Mouse (Mus musculus): ENCODE measurements around the gene Mc1r. TPM values are rescaled to one million over a fixed set of nuclear protein-coding genes. Genes with fewer than 3 reads are reported as not detected.
"Not testable (repeated sequence)": the region's sequence is repeated elsewhere in the genome, so short reads cannot be mapped to it uniquely, and the experiment has no call there.

Mc1r gene
- total RNA-seq, 4 experiments from 2014 or later = not detected

DNA sequence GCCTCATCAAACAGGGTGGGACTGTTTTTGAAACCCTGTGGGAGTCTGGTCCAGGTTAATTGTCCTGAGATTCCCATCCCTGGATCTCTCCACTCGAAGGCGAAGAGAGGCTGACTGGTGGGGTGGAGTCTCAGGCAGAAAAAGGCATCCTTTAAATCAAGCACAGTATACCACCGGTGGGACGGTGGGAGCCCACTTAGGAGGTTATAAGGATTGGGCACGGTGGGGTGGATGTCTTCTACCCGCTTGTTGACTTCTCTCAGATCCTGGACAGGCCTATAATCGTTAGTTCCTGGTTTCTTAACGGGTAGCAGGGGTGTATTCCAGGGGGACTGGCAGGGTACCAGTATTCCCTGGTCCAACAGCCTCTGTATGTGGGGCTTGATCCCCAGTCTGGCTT is 24.0 kb downstream of the Mc1r start:
- not testable (repeated sequence) for DNase-seq (ENCODE audit: low spot score)

GRCm38 (mm10) chr8:123431616-123432365 is 24.9 kb downstream of the Mc1r start:
- no peak for DNase-seq (ENCODE audit: low spot score)

DNA sequence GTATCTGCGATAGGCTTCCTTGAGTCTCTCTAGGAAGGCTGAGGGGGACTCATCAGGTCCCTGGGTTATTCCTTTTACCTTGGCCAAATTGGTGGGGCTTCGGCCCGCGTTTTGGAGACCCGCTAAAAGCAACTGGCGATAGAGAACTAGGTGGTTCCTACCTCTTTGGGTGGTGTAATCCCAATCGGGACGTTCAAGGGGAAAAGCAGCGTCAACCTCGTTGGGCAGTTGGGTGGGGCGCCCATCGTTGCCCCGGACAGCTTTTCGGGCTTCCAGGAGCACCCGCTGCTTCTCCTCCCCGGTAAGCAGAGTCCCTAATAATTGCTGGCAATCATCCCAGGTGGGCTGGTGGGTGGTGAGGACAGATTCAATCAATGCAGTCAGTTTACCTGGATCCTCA is 25.5 kb downstream of the Mc1r start:
- no peak for DNase-seq (ENCODE audit: low spot score)

DNA sequence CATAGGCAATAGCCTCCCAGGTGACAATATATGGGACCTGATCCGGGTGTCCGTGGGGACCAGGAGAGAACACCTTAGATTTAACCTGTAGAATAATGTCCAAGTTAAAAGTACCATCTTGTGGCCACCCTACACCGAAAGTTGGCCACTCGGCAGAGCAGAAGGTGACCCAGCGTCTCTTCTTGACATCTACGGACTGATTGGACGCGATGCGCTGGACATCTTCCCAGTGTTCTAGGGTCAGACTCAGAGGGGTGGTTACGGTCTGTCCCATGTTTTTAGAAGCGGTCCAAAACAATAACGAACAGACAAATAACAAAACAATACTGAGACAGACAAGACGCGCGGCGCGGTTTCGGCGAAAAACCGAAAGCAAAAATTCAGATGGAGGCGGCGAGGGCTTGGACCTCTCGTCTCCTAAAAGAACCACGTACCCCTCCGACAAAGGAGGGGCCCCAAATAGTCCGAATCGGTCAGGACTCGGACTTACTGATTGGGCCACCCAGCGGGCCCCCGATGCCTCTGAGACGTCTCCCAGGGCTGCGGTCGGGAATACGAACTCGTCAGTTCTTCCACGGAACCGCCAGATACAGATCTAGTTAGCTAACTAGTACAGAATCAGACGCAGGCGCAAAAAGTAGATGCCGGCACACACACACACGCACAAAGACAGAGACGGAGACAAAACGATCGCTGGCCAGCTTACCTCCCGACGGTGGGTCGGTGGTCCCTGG is 26.5 kb downstream of the Mc1r start:
- DNase-seq (ENCODE audit: low spot score) = not testable (repeated sequence)

DNA sequence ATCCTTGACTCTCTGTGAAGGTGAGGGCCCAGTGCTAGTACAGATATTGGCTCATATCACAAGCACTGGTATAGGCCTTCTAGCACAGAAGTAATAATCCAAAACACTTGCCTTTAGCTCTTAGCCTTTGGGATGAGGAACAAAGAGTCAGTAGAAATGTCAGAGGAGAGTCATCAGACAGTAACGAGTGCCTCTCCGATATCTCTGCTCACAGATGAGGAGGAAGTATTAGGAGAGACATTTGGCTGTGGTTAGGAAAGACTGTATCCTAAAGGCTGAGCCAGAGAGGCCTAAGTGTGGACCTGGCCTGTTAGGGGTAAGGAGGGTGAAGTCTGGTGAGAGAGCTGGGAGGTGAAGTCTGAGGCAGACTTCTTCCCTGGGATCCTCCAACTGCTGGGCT is 34.9 kb downstream of the Mc1r start:
- no peak for DNase-seq (ENCODE audit: low spot score)

- DNase-seq (ENCODE audit: low spot score) = no peak
Observed at GRCm38 (mm10) chr8:123442351-123442750, 35.4 kb downstream of the Mc1r start.

GRCm38 (mm10) chr8:123442871-123443575 is 36.1 kb downstream of the Mc1r start:
- peak; percentile 95 for DNase-seq (ENCODE audit: low spot score)

DNA sequence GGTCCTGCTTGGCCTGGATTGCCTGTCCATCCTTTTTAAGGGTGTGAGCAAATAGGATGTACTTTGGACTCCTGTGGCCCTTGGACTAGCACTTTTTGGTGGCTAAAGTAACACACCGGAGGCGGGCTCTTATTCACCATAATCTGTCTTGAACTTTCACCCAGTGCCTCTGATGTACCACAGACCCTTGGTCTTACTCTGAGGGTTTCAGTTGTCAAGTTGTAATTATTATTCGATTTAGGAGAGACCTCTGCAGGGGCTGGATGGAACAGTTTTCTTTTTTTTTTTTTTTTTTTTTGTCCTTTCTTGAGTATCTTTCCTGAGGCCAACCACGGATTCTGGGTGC is 36.6 kb downstream of the Mc1r start:
- no peak for DNase-seq (ENCODE audit: low spot score)

DNA sequence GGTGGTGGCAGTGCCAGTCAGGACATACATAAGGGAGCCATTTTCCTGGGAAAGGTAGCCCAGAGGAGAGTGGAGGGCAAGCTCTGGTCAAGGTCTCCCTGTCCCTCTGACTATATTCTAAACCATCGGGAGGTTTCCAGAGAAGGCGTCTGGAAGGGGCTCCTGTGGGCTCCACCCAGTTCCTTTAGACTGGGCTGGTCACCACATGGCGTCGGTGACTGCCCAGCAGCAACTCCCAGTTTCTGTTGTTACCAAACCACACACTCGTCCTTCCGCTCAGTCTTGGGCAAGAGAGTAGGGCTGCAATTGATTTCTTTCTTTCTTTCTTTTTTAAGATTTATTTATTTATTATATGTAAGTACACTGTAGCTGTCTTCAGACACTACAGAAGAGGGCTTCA is 37.2 kb downstream of the Mc1r start:
- DNase-seq (ENCODE audit: low spot score) = no peak

- DNase-seq (ENCODE audit: low spot score) = no peak
Observed at GRCm38 (mm10) chr8:123445981-123446380, 39.1 kb downstream of the Mc1r start.

- DNase-seq (ENCODE audit: low spot score) = no peak
Observed at GRCm38 (mm10) chr8:123446799-123447198, 39.9 kb downstream of the Mc1r start.

DNA sequence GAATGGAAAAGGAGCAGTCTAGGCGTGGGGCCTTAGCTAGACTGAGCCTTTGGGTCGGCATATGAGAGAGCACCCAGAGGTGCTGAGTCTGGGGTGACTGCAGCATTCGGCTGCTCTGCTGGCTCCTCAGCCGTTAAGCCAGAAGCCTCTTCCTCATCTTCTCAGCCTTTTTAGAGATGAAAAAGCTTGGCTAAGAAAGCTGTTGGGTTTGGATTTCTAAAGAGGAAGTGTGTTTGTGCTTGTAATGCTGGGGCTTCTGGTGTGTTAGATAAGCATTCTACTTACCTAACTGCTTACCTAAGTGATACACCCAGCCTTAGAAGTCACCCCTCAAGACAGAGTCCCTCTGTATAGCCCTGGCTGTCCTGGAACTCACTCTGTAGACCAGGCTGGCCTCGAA is 43.9 kb downstream of the Mc1r start:
- no peak for DNase-seq (ENCODE audit: low spot score)

GRCm38 (mm10) chr8:123451747-123452146 is 44.8 kb downstream of the Mc1r start:
- not testable (repeated sequence) for DNase-seq (ENCODE audit: low spot score)

GRCm38 (mm10) chr8:123452149-123452548 is 45.2 kb downstream of the Mc1r start:
- DNase-seq (ENCODE audit: low spot score) = no peak

GRCm38 (mm10) chr8:123453291-123453690 is 46.4 kb downstream of the Mc1r start:
- DNase-seq (ENCODE audit: low spot score) = no peak

DNA sequence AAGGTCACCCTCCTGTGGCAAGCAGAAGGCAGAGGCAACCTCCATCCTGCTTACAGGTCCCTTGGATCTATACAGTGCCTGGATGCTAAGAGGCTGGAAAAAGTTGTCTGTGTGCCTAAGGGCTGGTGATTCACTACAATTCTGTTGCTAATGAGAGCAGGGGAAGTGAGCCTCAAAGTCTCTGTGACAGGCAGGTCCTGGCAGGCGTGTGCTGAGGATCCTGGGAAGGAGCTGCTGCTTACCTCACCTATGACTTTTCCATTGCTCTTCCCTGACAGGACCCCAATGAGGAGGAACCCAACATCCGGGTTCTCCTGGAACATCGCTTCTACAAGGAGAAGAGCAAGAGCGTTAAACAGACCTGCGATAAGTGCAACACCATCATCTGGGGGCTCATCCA is 47.0 kb downstream of the Mc1r start:
- DNase-seq (ENCODE audit: low spot score) = no peak

DNA sequence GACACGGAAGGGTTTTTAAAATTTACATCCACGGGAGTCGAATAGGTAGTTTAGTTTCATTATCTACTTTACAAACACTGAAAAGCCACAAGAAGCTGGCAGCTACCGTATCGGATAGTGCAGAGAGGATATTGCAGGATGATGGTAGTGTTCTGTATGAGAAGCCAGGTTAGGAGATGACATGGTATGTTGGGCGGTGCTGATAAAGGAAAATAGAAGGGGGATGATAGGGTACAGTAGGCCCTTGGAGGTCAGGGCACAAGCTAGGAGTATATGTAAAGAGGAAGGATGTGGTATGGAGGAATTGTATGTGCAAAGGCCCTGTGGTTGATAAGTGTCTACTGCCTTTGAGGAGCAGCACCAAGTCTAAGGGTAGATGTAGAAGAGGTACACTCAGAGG is 47.7 kb downstream of the Mc1r start:
- no peak for DNase-seq (ENCODE audit: low spot score)

Other genes with a start within 250 kb of the Mc1r start
- under 1 TPM; 0.34 to 0.87 (median 0.60) TPM for gene Sult5a1, start 248.8 kb upstream of the Mc1r start, total RNA-seq (2022)
- gene Dpep1, start 220.9 kb upstream of the Mc1r start, total RNA-seq (2022) = 10 to 100 TPM; 22.6 to 45.5 (median 37.4) TPM
- 10 to 100 TPM; 61.3 to 68.0 (median 65.5) TPM for gene Chmp1a, start 194.3 kb upstream of the Mc1r start, total RNA-seq (2022)
- 10 to 100 TPM; 22.0 to 36.7 (median 27.5) TPM for gene Spata33, start 194.3 kb upstream of the Mc1r start, total RNA-seq (2022)
- gene Cdk10, start 182.3 kb upstream of the Mc1r start, total RNA-seq (2022) = 10 to 100 TPM; 15.0 to 25.2 (median 20.2) TPM
- 1 to 10 TPM; 4.4 to 7.0 (median 6.0) TPM for gene Spata2l, start 170.9 kb upstream of the Mc1r start, total RNA-seq (2022)
- gene Zfp276, start 152.9 kb upstream of the Mc1r start, total RNA-seq (2022) = 10 to 100 TPM in 1 of 4 experiments, 1 to 10 TPM in 3; 8.2 to 10.8 (median 9.2) TPM
- 10 to 100 TPM; 25.5 to 35.0 (median 27.5) TPM for gene Vps9d1, start 152.8 kb upstream of the Mc1r start, total RNA-seq (2022)
- gene Fanca, start 88.5 kb upstream of the Mc1r start, total RNA-seq (2022) = 1 to 10 TPM; 5.3 to 7.8 (median 6.3) TPM
- under 1 TPM in 2 of 4 experiments, not detected in 2; 0.16 to 0.22 TPM for gene Spire2, start 74.4 kb upstream of the Mc1r start, total RNA-seq (2022)
- 100 to 1,000 TPM; 135 to 187 (median 158) TPM for gene Tcf25, start 33.4 kb upstream of the Mc1r start, total RNA-seq (2022)
- gene Tubb3, start 4.3 kb downstream of the Mc1r start, total RNA-seq (2022) = under 1 TPM; 0.22 to 0.75 (median 0.35) TPM
- gene Def8, start 16.4 kb downstream of the Mc1r start, total RNA-seq (2022) = 10 to 100 TPM; 64.0 to 74.9 (median 68.1) TPM
- 10 to 100 TPM; 59.2 to 78.1 (median 73.3) TPM for gene Afg3l1, start 70.8 kb downstream of the Mc1r start, total RNA-seq (2022)
- gene Dbndd1, start 108.4 kb downstream of the Mc1r start, total RNA-seq (2022) = not detected
- gene Gas8, start 111.7 kb downstream of the Mc1r start, total RNA-seq (2022) = 1 to 10 TPM; 2.9 to 5.6 (median 4.0) TPM
- 1 to 10 TPM; 6.3 to 8.6 (median 7.0) TPM for gene Rhou, start 246.8 kb downstream of the Mc1r start, total RNA-seq (2022)